Mouse (Mus musculus) G1E (cell line): ENCODE data around the gene Mpnd.
A peak's percentile ranks its signal among the peaks of the same experiment; 100 is the strongest.

Source experiments
- CTCF ChIP-seq: IDR thresholded peaks from 2 replicates; pipeline ENCODE4 v1.5.1; 2012; ENCODE audit warnings: low read depth, low read length, inconsistent platforms, mixed read lengths
- GATA1 ChIP-seq: IDR thresholded peaks from 2 replicates; pipeline ENCODE4 v1.6.1; 2012; ENCODE audit warnings: borderline replicate concordance, low read length, inconsistent platforms, mixed read lengths
- GATA2 ChIP-seq: IDR thresholded peaks from 2 replicates; pipeline ENCODE4 v1.6.1; 2012; ENCODE audit warnings: low read depth, low read length, inconsistent platforms, borderline replicate concordance
- POLR2AphosphoS5 ChIP-seq: IDR thresholded peaks from 2 replicates; pipeline ENCODE4 v1.6.1; 2012; ENCODE audit warnings: low read depth, low read length, inconsistent platforms; ENCODE audit not compliant: insufficient replicate concordance
- TAL1 ChIP-seq: conservative IDR thresholded peaks from 2 replicates; pipeline ENCODE4 v1.6.1; 2012; ENCODE audit warnings: low read depth, low read length, inconsistent platforms, mixed read lengths

DNA sequence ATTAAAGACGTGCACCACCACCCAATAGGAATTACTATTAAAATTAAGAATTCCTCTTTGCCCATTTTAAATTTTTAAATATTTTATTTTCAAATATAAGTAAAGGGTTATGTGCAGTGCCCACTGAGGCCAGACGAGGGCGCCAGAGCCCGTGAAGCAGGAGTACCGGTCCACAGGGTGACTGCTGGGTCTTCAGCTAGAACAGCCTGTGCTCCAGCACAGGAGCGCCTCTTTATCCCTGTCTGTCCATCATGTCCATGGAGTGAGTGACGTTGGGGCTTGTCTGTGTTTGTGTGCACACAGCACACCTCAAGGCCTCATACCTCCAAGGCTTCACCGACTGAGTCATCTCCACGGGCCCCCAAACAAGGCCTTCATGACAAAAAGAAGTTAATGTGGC is 48.3 kb upstream of the Mpnd start:
- TF ChIP-seq CTCF (peak; percentile 69), TAL1 (no peak), POLR2AphosphoS5 (no peak), GATA1 (no peak), GATA2 (no peak)
